Mouse (Mus musculus) hindbrain, embryonic 14.5 days (tissue): ENCODE results near the gene Ldlr. TPM values are rescaled to one million over a fixed set of nuclear protein-coding genes. Genes with fewer than 3 reads are reported as not detected.
A peak's percentile ranks its signal among the peaks of the same experiment; 100 is the strongest.

ENCODE experiments used
- ATAC-seq: fragments of 200-750 bp; cut with Nextera tagmentation; 2 replicates; pipeline ENCODE4 v1.8.0; 2017; ENCODE audit warnings: moderate number of reproducible peaks, mild to moderate bottlenecking, moderate TSS enrichment, moderate library complexity; ENCODE audit not compliant: low FRiP score
- DNase-seq: peaks from one replicate; pipeline ENCODE4 v3.0.0-alpha.2; 2015; ENCODE audit warnings: low spot score
- H3K27ac ChIP-seq: fragments of 300-500 bp; sonication (generic); 2 replicates; pipeline ENCODE4 v1.5.1; 2014; ENCODE audit warnings: mild to moderate bottlenecking, moderate library complexity
- H3K27me3 ChIP-seq: fragments of 300-500 bp; sonication (generic); 2 replicates; pipeline ENCODE4 v1.6.1; 2014; ENCODE audit warnings: mild to moderate bottlenecking, low read length, mixed read lengths; ENCODE audit not compliant: control insufficient read depth, insufficient read depth
- H3K36me3 ChIP-seq: fragments of 300-500 bp; sonication (generic); replicated peaks from 2 replicates; pipeline ENCODE4 v1.6.1; 2014; ENCODE audit not compliant: control insufficient read depth, insufficient read depth
- H3K4me1 ChIP-seq: fragments of 300-500 bp; sonication (generic); replicated peaks from 2 replicates; pipeline ENCODE4 v1.6.1; 2014; ENCODE audit warnings: antibody characterized with exemption, low read length, mixed read lengths; ENCODE audit not compliant: control insufficient read depth, insufficient read depth
- H3K4me2 ChIP-seq: fragments of 300-500 bp; sonication (generic); replicated peaks from 2 replicates; pipeline ENCODE4 v1.6.1; 2014; ENCODE audit warnings: mild to moderate bottlenecking, moderate library complexity
- H3K4me3 ChIP-seq: fragments of 300-500 bp; sonication (generic); replicated peaks from 2 replicates; pipeline ENCODE4 v1.5.1; 2014; ENCODE audit warnings: mild to moderate bottlenecking, low read length
- H3K9ac ChIP-seq: fragments of 300-500 bp; sonication (generic); 2 replicates; pipeline ENCODE4 v1.6.1; 2014
- H3K9me3 ChIP-seq: fragments of 300-500 bp; sonication (generic); 2 replicates; pipeline ENCODE4 v1.6.1; 2016; ENCODE audit warnings: low read length; ENCODE audit not compliant: control insufficient read depth
- WGBS: fragments of 180-500 bp; shearing (Covaris S2); extraction: QIAGEN DNeasy Blood & Tissue Kit; methylation state at CpG from one replicate; pipeline ENCODE4 v1.1.7; 2014; 5-methylcytosine and 5-hydroxymethylcytosine counted together
- polyA plus RNA-seq: library from polyadenylated mRNA; unstranded; fragments of >200 nt; fragmentation: Nextera tagmentation; extraction: Ambion mirVana; gene quantifications from 2 replicates; pipeline ENCODE4 v1.2.1, GENCODE M21; 2014

The Ldlr gene
- polyA plus RNA-seq, 1 experiment from 2014 or later = 7.3 TPM

- H3K36me3 ChIP-seq = peaks cover 54% of the 10 kb centered on the region
- H3K27ac ChIP-seq = no peak overlapping the region
- no peak overlapping the region for H3K9ac ChIP-seq
- H3K4me1 ChIP-seq = no peaks in the 10 kb centered on the region
- DNase-seq (no peak), ATAC-seq (no peak)
- WGBS = 86% methylated on average over 6 of the region's 6 CpGs
- no peak overlapping the region for H3K4me2 ChIP-seq
- H3K4me3 ChIP-seq = no peak overlapping the region
- no peaks in the 10 kb centered on the region for H3K9me3 ChIP-seq
- no peaks in the 10 kb centered on the region for H3K27me3 ChIP-seq
These were observed 26.3 kb downstream of the Ldlr start for GRCm38 (mm10) chr9:21749382-21750118.

GRCm38 (mm10) chr9:21750370-21750769 lies 27.1 kb downstream of the Ldlr start:
- Histone ChIP-seq H3K9me3 (no peaks in the 10 kb centered on the region), H3K27me3 (no peaks in the 10 kb centered on the region), H3K27ac (no peak overlapping the region), H3K4me2 (no peak overlapping the region), H3K9ac (no peak overlapping the region), H3K4me3 (no peak overlapping the region), H3K36me3 (peaks cover 46% of the 10 kb centered on the region), H3K4me1 (no peaks in the 10 kb centered on the region)
- no peak for DNase-seq
- ATAC-seq = no peak
- 76% methylated on average over 3 of the region's 3 CpGs for WGBS

GRCm38 (mm10) chr9:21751347-21751746 lies 28.1 kb downstream of the Ldlr start:
- no peak overlapping the region for H3K4me3 ChIP-seq
- 67% methylated on average over 6 of the region's 6 CpGs for WGBS

GRCm38 (mm10) chr9:21752252-21752792 lies 29.0 kb downstream of the Ldlr start:
- WGBS = 58% methylated on average over 10 of the region's 10 CpGs
- Histone ChIP-seq H3K27ac (no peak overlapping the region), H3K27me3 (no peaks in the 10 kb centered on the region), H3K9ac (no peak overlapping the region), H3K4me2 (no peak overlapping the region), H3K4me1 (no peaks in the 10 kb centered on the region), H3K4me3 (no peak overlapping the region), H3K9me3 (no peaks in the 10 kb centered on the region), H3K36me3 (peaks cover 26% of the 10 kb centered on the region)
- DNase-seq = no peak
- ATAC-seq = no peak

More at GRCm38 (mm10) chr9:21751347-21751746, 28.1 kb downstream of the Ldlr start:
- ATAC-seq (no peak), DNase-seq (no peak)
- H3K36me3 ChIP-seq = peaks cover 36% of the 10 kb centered on the region
- H3K27me3 ChIP-seq = no peaks in the 10 kb centered on the region
- no peak overlapping the region for H3K27ac ChIP-seq
- H3K9ac ChIP-seq = no peak overlapping the region
- no peaks in the 10 kb centered on the region for H3K9me3 ChIP-seq
- no peak overlapping the region for H3K4me2 ChIP-seq
- H3K4me1 ChIP-seq = no peaks in the 10 kb centered on the region

- H3K4me3 ChIP-seq = no peak overlapping the region
- no peaks in the 10 kb centered on the region for H3K27me3 ChIP-seq
- peaks cover 9% of the 10 kb centered on the region; the same call in 1 of the 2 replicates for H3K36me3 ChIP-seq
- 90% methylated on average over 2 of the region's 2 CpGs for WGBS
- H3K4me1 ChIP-seq = no peaks in the 10 kb centered on the region
- H3K4me2 ChIP-seq = no peak overlapping the region
- no peak overlapping the region for H3K27ac ChIP-seq
- ATAC-seq = no peak
- H3K9me3 ChIP-seq = no peaks in the 10 kb centered on the region
- DNase-seq = no peak
- no peak overlapping the region for H3K9ac ChIP-seq
These were observed 30.7 kb downstream of the Ldlr start for GRCm38 (mm10) chr9:21754003-21754402.

GRCm38 (mm10) chr9:21754516-21755321 lies 31.4 kb downstream of the Ldlr start:
- Histone ChIP-seq H3K27ac (no peak overlapping the region), H3K36me3 (peaks cover 2% of the 10 kb centered on the region; the same call in 1 of the 2 replicates), H3K9ac (no peak overlapping the region), H3K4me3 (no peak overlapping the region), H3K27me3 (no peaks in the 10 kb centered on the region), H3K4me2 (no peak overlapping the region), H3K4me1 (peaks cover 3% of the 10 kb centered on the region; the same call in 1 of the 2 replicates), H3K9me3 (no peaks in the 10 kb centered on the region)
- 80% methylated on average over 13 of the region's 13 CpGs for WGBS
- ATAC-seq = no peak
- no peak for DNase-seq

- DNase-seq = no peak
These were observed 35.6 kb downstream of the Ldlr start for GRCm38 (mm10) chr9:21758576-21759529.

GRCm38 (mm10) chr9:21759718-21760117 lies 36.4 kb downstream of the Ldlr start:
- Histone ChIP-seq H3K4me1 (peaks cover 5% of the 10 kb centered on the region; the same call in 1 of the 2 replicates), H3K9me3 (no peaks in the 10 kb centered on the region), H3K4me3 (peak overlapping the region; percentile 63), H3K9ac (peak overlapping the region; percentile 57), H3K27ac (no peak overlapping the region), H3K36me3 (no peaks in the 10 kb centered on the region), H3K4me2 (peak overlapping the region; percentile 88), H3K27me3 (no peaks in the 10 kb centered on the region)
- peak; percentile 19 for ATAC-seq
- WGBS = under 1% methylated on average over 20 of the region's 20 CpGs
- no peak for DNase-seq

More at GRCm38 (mm10) chr9:21758576-21759529, 35.6 kb downstream of the Ldlr start:
- peak overlapping the region; percentile 88 for H3K4me2 ChIP-seq
- ATAC-seq = no peak
- no peaks in the 10 kb centered on the region for H3K27me3 ChIP-seq
- H3K4me1 ChIP-seq = peaks cover 5% of the 10 kb centered on the region; the same call in 1 of the 2 replicates
- no peak overlapping the region for H3K27ac ChIP-seq
- 64% methylated on average over 14 of the region's 14 CpGs for WGBS
- H3K36me3 ChIP-seq = no peaks in the 10 kb centered on the region
- no peak overlapping the region for H3K9ac ChIP-seq
- H3K9me3 ChIP-seq = no peaks in the 10 kb centered on the region
- H3K4me3 ChIP-seq = peak overlapping the region; percentile 63; the same call in 1 of the 2 replicates
